ENCODE assay signal across 9 mouse cellular contexts in the genomic region with DNA sequence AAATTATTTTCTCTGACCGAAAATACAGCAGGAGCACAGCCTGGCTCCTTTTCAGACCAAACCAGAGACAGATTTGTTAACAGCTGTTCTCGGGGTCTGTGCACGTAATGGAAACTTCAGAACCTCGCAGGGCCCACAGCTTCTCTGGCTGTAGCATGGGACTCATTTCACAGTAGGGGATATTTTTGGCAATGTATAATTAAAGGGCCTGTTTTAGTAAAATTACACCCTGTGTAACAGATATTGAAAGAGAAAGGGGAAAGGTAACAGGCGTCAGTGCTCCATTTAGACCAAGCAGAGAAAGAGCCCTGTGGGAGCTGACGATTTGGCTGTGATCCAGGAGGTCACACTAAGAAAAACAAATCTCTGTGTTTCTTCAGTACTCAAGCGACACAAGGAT.
DNase-seq lines count a peak whose midpoint lies in the region; ATAC-seq lines count a peak whose summit lies in the region.
"Had no signal": no experiment of that assay in that cellular context is flagged by ENCODE, and none has a peak within 500 bp of the region (broad histone marks: within the 10 kb centered on the region; RNA-seq: fewer than 3 reads in every experiment).

No protein-coding gene starts in this region.

- H3K4me3 ChIP-seq in heart, embryonic 14.5 days (ENCODE audit: control insufficient read depth in 1 of 2, insufficient read depth in 1 of 2, low read depth in 1 of 2, low read length in 2 of 2): peak overlapping the region in 1 of 2 experiments; percentile 27; a peak in 2 of 4 replicates
- H3K4me3 ChIP-seq in neural tube, embryonic 15.5 days (replicated peaks): peak overlapping the region; percentile 13

- peak overlapping the region; percentile 41 for H3K9ac ChIP-seq in heart, embryonic 14.5 days (ENCODE audit: low read length)
- no peak overlapping the region for H3K9ac ChIP-seq in neural tube, embryonic 15.5 days (replicated peaks)

- H3K27me3 ChIP-seq in heart, embryonic 14.5 days (ENCODE audit: control insufficient read depth, insufficient read depth, low read length): no peaks in the 10 kb centered on the region
- H3K27me3 ChIP-seq in neural tube, embryonic 15.5 days (replicated peaks): no peaks in the 10 kb centered on the region

- H3K4me1 ChIP-seq in heart, embryonic 14.5 days (ENCODE audit: control insufficient read depth in 2 of 2, insufficient read depth in 2 of 2, low read length in 2 of 2): no peaks in the 10 kb centered on the region
- peaks cover 5% of the 10 kb centered on the region for H3K4me1 ChIP-seq in neural tube, embryonic 15.5 days

- H3K27ac ChIP-seq in heart, embryonic 14.5 days (replicated peaks in 1 of 2; ENCODE audit: control insufficient read depth in 1 of 2, insufficient read depth in 1 of 2, low read depth in 2 of 2, low read length in 2 of 2): peak overlapping the region; percentile 58 to 62
- peak overlapping the region; percentile 46; the same call in 1 of the 2 replicates for H3K27ac ChIP-seq in neural tube, embryonic 15.5 days (replicated peaks)

- WGBS in heart, embryonic 14.5 days: 21% methylated on average over 7 of the region's 7 CpGs
- 11% methylated on average over 7 of the region's 7 CpGs for WGBS in neural tube, embryonic 15.5 days

- no peaks in the 10 kb centered on the region for H3K36me3 ChIP-seq in heart, embryonic 14.5 days (ENCODE audit: control insufficient read depth, insufficient read depth, low read length)
- no peaks in the 10 kb centered on the region for H3K36me3 ChIP-seq in neural tube, embryonic 15.5 days
- H3K36me3 ChIP-seq: G1E had no signal

- ATAC-seq in heart, embryonic 14.5 days (ENCODE audit: insufficient number of reproducible peaks, insufficient read depth, low FRiP score, low read depth): no peak
- ATAC-seq in neural tube, embryonic 15.5 days (ENCODE audit: low FRiP score): peak; percentile 50; the same call in 1 of the 2 replicates
- ATAC-seq in activated CD4-positive, CD25-positive, alpha-beta regulatory T cell, adult 4 months: no peak

- no peaks in the 10 kb centered on the region for H3K9me3 ChIP-seq in heart, embryonic 14.5 days (ENCODE audit: control insufficient read depth, low read length)
- H3K9me3 ChIP-seq in neural tube, embryonic 15.5 days (replicated peaks): no peaks in the 10 kb centered on the region
- H3K9me3 ChIP-seq: G1E had no signal

- no peak for DNase-seq in heart, postnatal 25 days (ENCODE audit: low spot score)
- DNase-seq in cerebellum, adult 11-12 months: peak; percentile 26
- peak; percentile 6 for DNase-seq in forelimb bud, embryonic 11.5 days (ENCODE audit: low read depth, low spot score)
- DNase-seq in layer of hippocampus, postnatal 36 days: peak; percentile 41 to 49
- no peak for DNase-seq in urinary bladder, adult 18-20 months (ENCODE audit: low spot score in 2 of 2)

- intact Hi-C loops in heart, postnatal 25 days (cut with DNase I): no loop called here

- H3K4me2 ChIP-seq in heart, embryonic 14.5 days (ENCODE audit: low read length): peak overlapping the region; percentile 60
- H3K4me2 ChIP-seq in neural tube, embryonic 15.5 days: peak overlapping the region; percentile 45

Comparison
In these comparisons a context has a peak if more than half of its experiments do, and no peak if none do; other contexts are left out.
1. DNase-seq: peak in cerebellum, adult 11-12 months (single experiment), forelimb bud, embryonic 11.5 days (single experiment) and layer of hippocampus, postnatal 36 days (2 of 2); none in heart, postnatal 25 days (single experiment) and urinary bladder, adult 18-20 months (0 of 2).